Mouse (Mus musculus): Measurements from ENCODE around the gene Pak6. TPM values are rescaled to one million over a fixed set of nuclear protein-coding genes. Genes with fewer than 3 reads are reported as not detected.
A peak's percentile ranks its signal among the peaks of the same experiment; 100 is the strongest.

Gene Pak6
- polyA plus RNA-seq, 1 experiment from 2014 or later = 8.3 TPM

- 76% methylated on average over 3 of the region's 3 CpGs for WGBS
- no peak overlapping the region for H3K27ac ChIP-seq (replicated peaks in 1 of 2; ENCODE audit: control insufficient read depth in 1 of 2, insufficient read depth in 1 of 2, low read depth in 2 of 2, low read length in 2 of 2)
- no peak for ATAC-seq (ENCODE audit: insufficient number of reproducible peaks, insufficient read depth, low FRiP score, low read depth)
- peak overlapping the region; percentile 73; the same call in 1 of the 2 replicates for H3K9ac ChIP-seq (ENCODE audit: low read length)
- H3K27me3 ChIP-seq (ENCODE audit: control insufficient read depth, insufficient read depth, low read length) = no peaks in the 10 kb centered on the region
- no peaks in the 10 kb centered on the region for H3K36me3 ChIP-seq (ENCODE audit: control insufficient read depth, insufficient read depth, low read length)
- no peak overlapping the region for H3K4me3 ChIP-seq (ENCODE audit: control insufficient read depth in 1 of 2, insufficient read depth in 1 of 2, low read depth in 1 of 2, low read length in 2 of 2)
- no peaks in the 10 kb centered on the region for H3K9me3 ChIP-seq (ENCODE audit: control insufficient read depth, low read length)
- peaks cover 45 to 61% of the 10 kb centered on the region in 2 experiments for H3K4me1 ChIP-seq (ENCODE audit: control insufficient read depth in 2 of 2, insufficient read depth in 2 of 2, low read length in 2 of 2)
- peak overlapping the region; percentile 80 for H3K4me2 ChIP-seq (ENCODE audit: low read length)
These were observed 1.9 kb downstream of the Pak6 start for GRCm38 (mm10) chr2:118664975-118665516.

- Histone ChIP-seq H3K9me3 (ENCODE audit: control insufficient read depth, low read length) (no peaks in the 10 kb centered on the region), H3K4me1 (ENCODE audit: control insufficient read depth in 2 of 2, insufficient read depth in 2 of 2, low read length in 2 of 2) (peaks cover 46 to 61% of the 10 kb centered on the region in 2 experiments), H3K4me3 (ENCODE audit: control insufficient read depth in 1 of 2, insufficient read depth in 1 of 2, low read depth in 1 of 2, low read length in 2 of 2) (no peak overlapping the region), H3K27me3 (ENCODE audit: control insufficient read depth, insufficient read depth, low read length) (no peaks in the 10 kb centered on the region), H3K9ac (ENCODE audit: low read length) (no peak overlapping the region), H3K27ac (replicated peaks in 1 of 2; ENCODE audit: control insufficient read depth in 1 of 2, insufficient read depth in 1 of 2, low read depth in 2 of 2, low read length in 2 of 2) (no peak overlapping the region), H3K4me2 (ENCODE audit: low read length) (peak overlapping the region; percentile 80), H3K36me3 (ENCODE audit: control insufficient read depth, insufficient read depth, low read length) (no peaks in the 10 kb centered on the region)
- 75% methylated on average over 4 of the region's 4 CpGs for WGBS
- ATAC-seq (ENCODE audit: insufficient number of reproducible peaks, insufficient read depth, low FRiP score, low read depth) = no peak
These were observed 2.5 kb downstream of the Pak6 start for GRCm38 (mm10) chr2:118665616-118666015.

DNA sequence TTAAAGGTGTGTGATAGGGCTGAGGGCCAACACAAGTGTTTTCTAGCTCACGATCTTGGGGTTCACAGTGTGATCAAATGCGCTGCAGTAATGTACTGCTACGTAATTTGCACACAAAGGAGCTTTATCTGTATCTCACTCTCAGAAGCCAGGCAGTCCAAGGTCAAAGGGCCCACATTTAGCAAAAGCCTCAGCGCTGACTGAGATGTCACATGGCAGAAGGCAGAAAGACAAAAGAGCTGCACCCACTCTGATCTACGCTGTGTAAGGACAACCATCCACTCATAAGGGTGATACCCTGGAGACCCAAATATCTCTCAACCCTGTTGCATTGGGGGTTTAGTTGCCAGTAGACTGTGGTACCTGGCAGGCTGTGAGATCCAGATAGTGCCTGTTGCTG is 4.1 kb downstream of the Pak6 start:
- no peaks in the 10 kb centered on the region for H3K36me3 ChIP-seq (ENCODE audit: control insufficient read depth, insufficient read depth, low read length)
- peak overlapping the region; percentile 61 to 65 for H3K27ac ChIP-seq (replicated peaks in 1 of 2; ENCODE audit: control insufficient read depth in 1 of 2, insufficient read depth in 1 of 2, low read depth in 2 of 2, low read length in 2 of 2)
- peak overlapping the region; percentile 34; the same call in 1 of the 2 replicates for H3K9ac ChIP-seq (ENCODE audit: low read length)
- 0 out of 2 replicates have a peak overlapping the region, but pooled peaks have one; percentile 1 for H3K4me2 ChIP-seq (ENCODE audit: low read length)
- no peak for ATAC-seq (ENCODE audit: insufficient number of reproducible peaks, insufficient read depth, low FRiP score, low read depth)
- H3K4me1 ChIP-seq (ENCODE audit: control insufficient read depth in 2 of 2, insufficient read depth in 2 of 2, low read length in 2 of 2) = peaks cover 46 to 63% of the 10 kb centered on the region in 2 experiments
- no peaks in the 10 kb centered on the region for H3K9me3 ChIP-seq (ENCODE audit: control insufficient read depth, low read length)
- H3K4me3 ChIP-seq (ENCODE audit: control insufficient read depth in 1 of 2, insufficient read depth in 1 of 2, low read depth in 1 of 2, low read length in 2 of 2) = no peak overlapping the region
- H3K27me3 ChIP-seq (ENCODE audit: control insufficient read depth, insufficient read depth, low read length) = peaks cover under 1% of the 10 kb centered on the region; the same call in 1 of the 2 replicates
- WGBS = 34% methylated on average over 5 of the region's 5 CpGs

DNA sequence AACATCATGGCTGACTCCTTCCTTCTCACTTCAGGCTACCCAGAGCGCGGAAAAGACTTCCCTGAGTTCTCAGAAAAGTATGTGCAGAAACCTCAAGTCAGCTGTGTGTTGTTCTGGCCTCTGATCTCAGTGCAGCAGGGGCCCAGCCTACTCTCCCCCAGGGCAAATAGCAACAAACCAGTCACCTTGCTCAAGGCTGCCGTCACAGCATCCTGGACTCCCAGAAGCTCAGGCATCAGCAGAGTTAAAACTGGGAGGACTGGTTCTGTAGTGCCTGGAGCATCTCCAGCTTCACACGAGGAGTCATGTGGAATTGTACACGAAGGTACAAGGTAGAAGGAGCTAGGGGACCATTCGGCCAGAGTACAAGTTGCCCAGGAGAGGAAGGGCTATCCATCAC is 6.1 kb downstream of the Pak6 start:
- Histone ChIP-seq H3K4me1 (ENCODE audit: control insufficient read depth in 2 of 2, insufficient read depth in 2 of 2, low read length in 2 of 2) (peaks cover 36 to 53% of the 10 kb centered on the region in 2 experiments), H3K27me3 (ENCODE audit: control insufficient read depth, insufficient read depth, low read length) (peaks cover 19% of the 10 kb centered on the region), H3K4me2 (ENCODE audit: low read length) (no peak overlapping the region), H3K9me3 (ENCODE audit: control insufficient read depth, low read length) (no peaks in the 10 kb centered on the region), H3K4me3 (ENCODE audit: control insufficient read depth in 1 of 2, insufficient read depth in 1 of 2, low read depth in 1 of 2, low read length in 2 of 2) (no peak overlapping the region), H3K36me3 (ENCODE audit: control insufficient read depth, insufficient read depth, low read length) (no peaks in the 10 kb centered on the region), H3K27ac (replicated peaks in 1 of 2; ENCODE audit: control insufficient read depth in 1 of 2, insufficient read depth in 1 of 2, low read depth in 2 of 2, low read length in 2 of 2) (peak overlapping the region in 1 of 2 experiments; percentile 61; a peak in 1 of 4 replicates), H3K9ac (ENCODE audit: low read length) (no peak overlapping the region)
- ATAC-seq (ENCODE audit: insufficient number of reproducible peaks, insufficient read depth, low FRiP score, low read depth) = no peak
- 79% methylated on average over 6 of the region's 6 CpGs for WGBS

DNA sequence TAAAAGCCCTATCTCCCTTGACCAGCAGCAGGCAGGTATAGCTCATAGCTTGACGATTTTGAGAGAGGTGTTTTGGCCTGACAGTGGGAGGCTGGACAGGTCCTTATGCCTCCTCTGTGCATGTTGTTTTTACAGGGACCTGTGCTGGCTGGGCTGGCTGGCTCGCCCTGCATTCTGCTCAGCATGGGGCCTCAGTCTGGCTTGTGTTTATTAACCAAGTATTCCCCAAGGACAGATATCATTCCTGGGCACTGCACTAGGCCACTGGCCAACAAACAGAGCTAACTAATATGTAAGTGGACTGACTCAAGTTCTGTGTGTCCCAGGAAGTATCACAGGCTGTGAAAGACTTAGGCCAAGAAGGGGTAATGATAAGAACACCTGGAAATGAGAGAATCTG is 6.7 kb downstream of the Pak6 start:
- Histone ChIP-seq H3K4me3 (ENCODE audit: control insufficient read depth in 1 of 2, insufficient read depth in 1 of 2, low read depth in 1 of 2, low read length in 2 of 2) (no peak overlapping the region), H3K9me3 (ENCODE audit: control insufficient read depth, low read length) (no peaks in the 10 kb centered on the region), H3K9ac (ENCODE audit: low read length) (no peak overlapping the region), H3K27me3 (ENCODE audit: control insufficient read depth, insufficient read depth, low read length) (peaks cover 25% of the 10 kb centered on the region), H3K4me1 (ENCODE audit: control insufficient read depth in 2 of 2, insufficient read depth in 2 of 2, low read length in 2 of 2) (peaks cover 31 to 48% of the 10 kb centered on the region in 2 experiments), H3K36me3 (ENCODE audit: control insufficient read depth, insufficient read depth, low read length) (no peaks in the 10 kb centered on the region), H3K27ac (replicated peaks in 1 of 2; ENCODE audit: control insufficient read depth in 1 of 2, insufficient read depth in 1 of 2, low read depth in 2 of 2, low read length in 2 of 2) (peak overlapping the region in 1 of 2 experiments; percentile 61; a peak in 1 of 4 replicates), H3K4me2 (ENCODE audit: low read length) (peak overlapping the region; percentile 8; the same call in 1 of the 2 replicates)
- 11% methylated on average over 2 of the region's 2 CpGs for WGBS
- 0 out of 2 replicates have a peak, but pooled peaks have one; percentile 40 for ATAC-seq (ENCODE audit: insufficient number of reproducible peaks, insufficient read depth, low FRiP score, low read depth)

- peaks cover 43% of the 10 kb centered on the region for H3K27me3 ChIP-seq (ENCODE audit: control insufficient read depth, insufficient read depth, low read length)
- WGBS = 60% methylated on average over 1 of the region's 1 CpGs
These were observed 8.6 kb downstream of the Pak6 start for GRCm38 (mm10) chr2:118671728-118672127.

DNA sequence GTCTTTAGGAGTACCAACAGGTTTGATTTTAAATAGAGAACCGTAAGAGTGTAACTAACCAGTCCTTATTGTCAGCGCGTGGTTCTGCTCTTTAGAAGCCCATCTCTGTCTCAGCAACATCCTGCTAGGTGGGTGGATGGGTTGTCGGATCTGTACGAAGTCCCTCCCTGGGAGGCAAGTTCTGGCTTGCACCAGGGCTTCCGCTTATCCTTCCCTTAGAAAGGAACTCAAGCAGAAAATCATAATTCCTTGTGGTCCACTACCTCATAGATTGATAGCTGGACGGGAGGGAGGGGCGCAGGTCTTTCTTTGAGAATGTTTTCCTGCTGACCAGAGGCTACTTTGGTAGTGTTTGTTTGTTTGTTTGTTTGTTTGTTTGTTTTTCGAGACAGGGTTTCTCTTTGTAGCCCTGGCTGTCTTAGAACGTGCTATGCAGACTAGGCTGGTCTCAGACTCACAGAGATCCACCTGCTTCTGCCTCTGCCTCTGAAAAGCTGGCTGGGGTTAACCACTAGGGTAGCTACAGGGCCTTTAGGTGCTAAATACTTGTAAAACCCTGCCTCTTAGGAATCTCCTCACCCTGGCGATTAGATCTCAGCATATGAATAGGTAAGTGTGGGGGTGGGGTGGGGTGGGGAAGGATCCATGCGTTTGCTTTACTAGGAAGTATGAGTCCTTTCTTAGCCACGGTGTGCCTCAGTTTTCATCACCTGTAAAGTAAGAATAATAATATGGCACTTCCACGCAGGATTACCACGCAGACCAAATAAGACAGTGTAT is 10.8 kb downstream of the Pak6 start:
- H3K9ac ChIP-seq (ENCODE audit: low read length) = no peak overlapping the region
- H3K27ac ChIP-seq (replicated peaks in 1 of 2; ENCODE audit: control insufficient read depth in 1 of 2, insufficient read depth in 1 of 2, low read depth in 2 of 2, low read length in 2 of 2) = no peak overlapping the region
- WGBS = 33% methylated on average over 15 of the region's 15 CpGs
- peaks cover 16 to 33% of the 10 kb centered on the region in 2 experiments for H3K4me1 ChIP-seq (ENCODE audit: control insufficient read depth in 2 of 2, insufficient read depth in 2 of 2, low read length in 2 of 2)
- H3K4me3 ChIP-seq (ENCODE audit: control insufficient read depth in 1 of 2, insufficient read depth in 1 of 2, low read depth in 1 of 2, low read length in 2 of 2) = no peak overlapping the region
- H3K9me3 ChIP-seq (ENCODE audit: control insufficient read depth, low read length) = no peaks in the 10 kb centered on the region
- peaks cover 64% of the 10 kb centered on the region for H3K27me3 ChIP-seq (ENCODE audit: control insufficient read depth, insufficient read depth, low read length)
- no peaks in the 10 kb centered on the region for H3K36me3 ChIP-seq (ENCODE audit: control insufficient read depth, insufficient read depth, low read length)
- H3K4me2 ChIP-seq (ENCODE audit: low read length) = no peak overlapping the region
- ATAC-seq (ENCODE audit: insufficient number of reproducible peaks, insufficient read depth, low FRiP score, low read depth) = no peak

More at GRCm38 (mm10) chr2:118671728-118672127, 8.6 kb downstream of the Pak6 start:
- peaks cover 16 to 32% of the 10 kb centered on the region in 2 experiments for H3K4me1 ChIP-seq (ENCODE audit: control insufficient read depth in 2 of 2, insufficient read depth in 2 of 2, low read length in 2 of 2)
- H3K9me3 ChIP-seq (ENCODE audit: control insufficient read depth, low read length) = no peaks in the 10 kb centered on the region
- H3K27ac ChIP-seq (replicated peaks in 1 of 2; ENCODE audit: control insufficient read depth in 1 of 2, insufficient read depth in 1 of 2, low read depth in 2 of 2, low read length in 2 of 2) = no peak overlapping the region
- H3K9ac ChIP-seq (ENCODE audit: low read length) = no peak overlapping the region
- H3K4me3 ChIP-seq (ENCODE audit: control insufficient read depth in 1 of 2, insufficient read depth in 1 of 2, low read depth in 1 of 2, low read length in 2 of 2) = no peak overlapping the region
- H3K4me2 ChIP-seq (ENCODE audit: low read length) = no peak overlapping the region
- no peak for ATAC-seq (ENCODE audit: insufficient number of reproducible peaks, insufficient read depth, low FRiP score, low read depth)
- H3K36me3 ChIP-seq (ENCODE audit: control insufficient read depth, insufficient read depth, low read length) = no peaks in the 10 kb centered on the region

All from heart, embryonic 14.5 days (tissue).